Mouse (Mus musculus) ES-Bruce4 (cell line): ENCODE measurements around the gene Trp63.

Experiments used
- CTCF ChIP-seq: IDR thresholded peaks from one replicate; pipeline ENCODE4 v1.8.1; 2011; ENCODE audit warnings: low read depth, low read length
- EP300 ChIP-seq: IDR thresholded peaks from 2 replicates; pipeline ENCODE4 v1.6.1; 2011; ENCODE audit warnings: low read depth, low read length; ENCODE audit not compliant: insufficient read depth
- POLR2A ChIP-seq: IDR thresholded peaks from one replicate; pipeline ENCODE4 v1.8.1; 2011; ENCODE audit warnings: low read length; ENCODE audit not compliant: insufficient read depth

DNA sequence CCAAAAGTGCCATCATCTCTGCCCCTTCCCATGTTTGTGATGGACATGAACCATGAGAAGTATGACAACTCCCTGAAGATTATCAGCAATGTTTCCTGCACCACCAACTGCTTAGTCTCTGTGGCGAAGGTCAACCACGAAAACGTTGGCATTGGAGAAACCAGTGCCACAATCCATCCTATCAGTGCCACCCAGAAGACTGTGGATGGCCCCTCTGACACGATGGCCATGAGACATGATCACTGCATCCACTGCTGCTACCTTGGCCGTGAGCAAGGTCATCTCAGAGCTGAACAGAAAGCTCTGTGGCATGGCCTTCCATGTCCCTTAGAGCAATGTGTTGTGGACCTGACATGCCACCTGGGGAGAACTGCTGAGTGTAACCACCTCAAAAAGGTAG, 43.4 kb downstream of the Trp63 start:
- TF ChIP-seq CTCF (no peak), POLR2A (no peak), EP300 (no peak)
